Mouse (Mus musculus) G1E (cell line): Measurements from ENCODE around the gene Nfrkb. TPM values are rescaled to one million over a fixed set of nuclear protein-coding genes. Genes with fewer than 3 reads are reported as not detected.

Experiments
- ATAC-seq: 2 replicates; pipeline ENCODE4 v1.8.0; 2016; ENCODE audit warnings: mild to moderate bottlenecking; ENCODE audit not compliant: insufficient number of reproducible peaks, poor library complexity, low FRiP score, severe bottlenecking; ENCODE audit errors: extremely low read depth
- DNase-seq: peaks from one replicate; pipeline ENCODE4 v3.0.0; 2012; ENCODE audit warnings: low spot score
- H3K27me3 ChIP-seq: 2 replicates; pipeline ENCODE4 v1.6.1; 2012; ENCODE audit warnings: mild to moderate bottlenecking, low read length, inconsistent platforms; ENCODE audit not compliant: insufficient read depth
- H3K36me3 ChIP-seq: replicated peaks from 2 replicates; pipeline ENCODE3; 2012; ENCODE audit warnings: mild to moderate bottlenecking, inconsistent platforms
- H3K4me1 ChIP-seq: 2 replicates; pipeline ENCODE4 v1.6.1; 2012; ENCODE audit warnings: low read depth, low read length, inconsistent platforms, mixed read lengths; ENCODE audit not compliant: insufficient read depth
- H3K4me3 ChIP-seq: 2 replicates; pipeline ENCODE4 v1.5.1; 2012; ENCODE audit warnings: low read depth, mild to moderate bottlenecking, inconsistent platforms, low read length, moderate library complexity, mixed read lengths
- H3K9me3 ChIP-seq: replicated peaks from 2 replicates; pipeline ENCODE4 v1.6.1; 2012; ENCODE audit warnings: inconsistent platforms
- CTCF ChIP-seq: IDR thresholded peaks from 2 replicates; pipeline ENCODE4 v1.5.1; 2012; ENCODE audit warnings: low read depth, low read length, inconsistent platforms, mixed read lengths
- GATA1 ChIP-seq: IDR thresholded peaks from 2 replicates; pipeline ENCODE4 v1.6.1; 2012; ENCODE audit warnings: borderline replicate concordance, low read length, inconsistent platforms, mixed read lengths
- GATA2 ChIP-seq: IDR thresholded peaks from 2 replicates; pipeline ENCODE4 v1.6.1; 2012; ENCODE audit warnings: low read depth, low read length, inconsistent platforms, borderline replicate concordance
- POLR2AphosphoS5 ChIP-seq: IDR thresholded peaks from 2 replicates; pipeline ENCODE4 v1.6.1; 2012; ENCODE audit warnings: low read depth, low read length, inconsistent platforms; ENCODE audit not compliant: insufficient replicate concordance
- TAL1 ChIP-seq: conservative IDR thresholded peaks from 2 replicates; pipeline ENCODE4 v1.6.1; 2012; ENCODE audit warnings: low read depth, low read length, inconsistent platforms, mixed read lengths
- polyA plus RNA-seq: library from polyadenylated mRNA; stranded (reverse); fragments of >175 nt; gene quantifications from 2 replicates; pipeline ENCODE4 v1.2.3, GENCODE M21; 2012
- total RNA-seq, 2 experiments: library from RNA; stranded (forward) in 1 of 2; stranded (reverse) in 1 of 2; fragments of 200-1000 nt in 1 of 2; fragments of >200 nt in 1 of 2; fragmentation: Nextera tagmentation in 1 of 2; gene quantifications; 2 replicates each; pipeline ENCODE4 v1.2.3; 2014 to 2017

Gene Nfrkb
- total and polyA plus RNA-seq, 3 experiments, result 21.2 to 39.9 (median 23.8) TPM

DNA sequence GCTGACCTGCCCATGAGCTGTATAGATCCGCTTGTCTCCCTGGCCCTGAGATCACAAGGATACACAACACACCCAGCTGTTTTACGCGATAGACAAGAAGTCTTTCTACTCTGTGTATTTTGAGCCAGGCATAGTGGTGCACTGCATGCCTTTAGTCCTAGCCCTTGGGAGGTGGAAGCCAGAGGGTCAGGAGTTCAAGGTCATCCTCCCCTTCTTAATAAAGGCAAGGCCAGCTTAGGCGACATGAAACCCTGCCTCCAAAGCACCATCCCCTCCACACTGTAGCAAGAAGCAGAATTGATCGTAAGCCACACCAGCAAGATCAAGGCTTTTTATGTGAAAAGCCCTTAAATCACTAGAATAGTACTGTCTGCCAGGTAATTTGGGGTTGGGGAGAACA, 45.8 kb downstream of the Nfrkb start:
- DNase-seq (no peak), ATAC-seq (no peak)
- TF ChIP-seq GATA1 (no peak), POLR2AphosphoS5 (no peak), CTCF (no peak), TAL1 (no peak), GATA2 (no peak)
- no peaks in the 10 kb centered on the region for H3K36me3 ChIP-seq
- H3K4me1 ChIP-seq, result peaks cover 2% of the 10 kb centered on the region; the same call in 1 of the 2 replicates
- no peaks in the 10 kb centered on the region for H3K9me3 ChIP-seq
- H3K27me3 ChIP-seq, result peaks cover 15% of the 10 kb centered on the region; the same call in 1 of the 2 replicates
- no peak overlapping the region for H3K4me3 ChIP-seq

DNA sequence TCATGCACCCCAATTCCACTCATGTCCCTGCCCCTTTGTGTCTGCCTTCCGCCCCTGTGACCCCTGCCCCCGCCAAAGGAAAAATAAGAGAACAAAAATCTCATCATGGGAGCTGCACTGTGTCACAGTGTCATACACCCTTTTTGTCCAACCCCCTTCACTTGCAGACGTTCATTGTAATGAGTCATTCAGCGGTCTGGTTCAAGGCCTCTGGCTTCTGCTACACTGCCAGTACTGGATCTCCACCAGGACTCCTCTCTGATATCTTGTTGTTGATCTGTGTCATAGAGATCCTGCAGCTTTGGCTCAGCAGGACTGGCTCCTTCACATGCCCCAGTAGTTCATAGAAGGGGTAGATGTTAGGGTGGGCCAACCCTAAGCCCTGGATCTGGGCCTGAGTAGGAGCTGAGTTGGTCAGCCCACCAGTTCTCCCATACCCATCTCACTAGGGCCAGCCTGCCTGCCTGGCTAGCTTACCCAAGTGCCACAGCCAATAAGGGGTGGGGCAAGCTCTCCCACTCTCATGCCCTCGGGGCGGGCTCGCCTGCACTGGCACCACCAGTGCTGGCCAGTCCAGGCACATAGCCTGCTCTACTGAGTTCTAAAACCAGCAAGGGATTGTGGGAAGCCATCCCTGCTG, 46.5 kb downstream of the Nfrkb start:
- no peak for ATAC-seq
- no peak overlapping the region for H3K4me3 ChIP-seq
- peaks cover 2% of the 10 kb centered on the region; the same call in 1 of the 2 replicates for H3K4me1 ChIP-seq
- DNase-seq, result no peak
- no peaks in the 10 kb centered on the region for H3K9me3 ChIP-seq
- TF ChIP-seq GATA1 (no peak), TAL1 (no peak), POLR2AphosphoS5 (no peak), GATA2 (no peak), CTCF (no peak)
- peaks cover 15% of the 10 kb centered on the region; the same call in 1 of the 2 replicates for H3K27me3 ChIP-seq
- no peaks in the 10 kb centered on the region for H3K36me3 ChIP-seq

DNA sequence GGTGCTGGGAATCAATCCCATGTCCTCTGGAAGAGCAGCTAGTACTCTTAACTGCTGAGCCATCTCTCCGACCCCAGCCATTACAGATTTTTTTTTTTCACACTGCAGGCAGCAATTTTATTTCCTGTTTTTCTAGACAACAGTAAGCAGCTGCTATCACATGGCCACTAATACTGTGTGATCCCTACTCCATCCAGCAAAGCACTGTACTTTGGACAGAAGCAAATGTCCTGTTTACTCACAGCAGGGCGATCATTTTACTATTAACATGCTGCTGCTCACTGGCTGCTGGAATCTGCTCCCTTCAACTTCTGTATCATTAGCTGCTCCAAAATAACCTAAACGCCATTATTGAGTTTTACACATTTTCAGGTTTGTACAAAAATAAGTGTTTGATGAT, 47.4 kb downstream of the Nfrkb start:
- Histone ChIP-seq H3K4me1 (peaks cover 2% of the 10 kb centered on the region; the same call in 1 of the 2 replicates), H3K27me3 (peaks cover 15% of the 10 kb centered on the region; the same call in 1 of the 2 replicates), H3K9me3 (no peaks in the 10 kb centered on the region), H3K4me3 (no peak overlapping the region), H3K36me3 (no peaks in the 10 kb centered on the region)
- DNase-seq (no peak), ATAC-seq (no peak)
- TF ChIP-seq POLR2AphosphoS5, result no peak
- no peak for TF ChIP-seq CTCF
- no peak for TF ChIP-seq GATA1

DNA sequence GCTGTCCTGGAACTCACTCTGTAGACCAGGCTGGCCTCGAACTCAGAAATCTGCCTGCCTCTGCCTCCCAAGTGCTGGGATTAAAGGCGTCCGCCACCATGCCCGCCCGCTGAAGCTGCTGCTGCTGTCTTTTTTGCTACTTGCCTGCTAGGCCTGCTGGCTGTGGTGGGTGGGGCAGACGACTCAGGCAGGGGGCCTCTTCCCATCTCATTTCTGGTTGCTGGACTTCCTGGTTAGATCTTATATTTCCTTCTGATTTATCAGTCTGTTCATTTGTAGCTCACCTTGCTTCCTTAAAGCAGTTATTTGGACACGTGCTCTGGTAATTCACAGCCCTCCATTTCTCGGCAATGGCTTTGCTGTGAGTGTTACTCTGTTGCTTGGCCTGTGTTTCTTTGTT, 49.4 kb downstream of the Nfrkb start:
- DNase-seq (no peak), ATAC-seq (no peak)
- Histone ChIP-seq H3K4me1 (no peaks in the 10 kb centered on the region), H3K27me3 (peaks cover 13% of the 10 kb centered on the region; the same call in 1 of the 2 replicates), H3K36me3 (no peaks in the 10 kb centered on the region), H3K9me3 (no peaks in the 10 kb centered on the region), H3K4me3 (no peak overlapping the region)
- no peak for TF ChIP-seq CTCF
- TF ChIP-seq TAL1, result no peak
- no peak for TF ChIP-seq POLR2AphosphoS5
- TF ChIP-seq GATA1, result no peak
- TF ChIP-seq GATA2, result no peak

DNA sequence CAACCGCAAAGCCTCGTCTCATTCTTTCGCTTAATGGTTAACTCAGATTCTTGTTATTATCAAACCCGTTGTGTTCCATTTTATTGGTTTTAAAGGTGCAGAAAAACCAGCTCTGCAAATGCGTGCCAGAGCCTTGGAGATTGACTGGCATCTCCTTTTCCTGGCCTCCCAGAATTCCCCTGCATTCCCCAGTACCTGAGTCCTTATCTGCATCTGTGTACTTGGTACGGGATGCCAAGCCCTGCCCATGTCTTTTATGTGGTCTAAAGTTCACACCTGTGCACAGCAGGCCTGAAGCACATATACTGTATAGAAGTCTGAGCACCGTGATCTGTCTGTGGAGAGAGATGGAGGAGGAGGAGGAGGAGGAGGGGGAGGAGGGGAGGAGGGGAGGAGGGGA, 51.9 kb downstream of the Nfrkb start:
- DNase-seq (no peak), ATAC-seq (no peak)
- Histone ChIP-seq H3K36me3 (no peaks in the 10 kb centered on the region), H3K27me3 (peaks cover 15% of the 10 kb centered on the region), H3K4me3 (no peak overlapping the region), H3K9me3 (no peaks in the 10 kb centered on the region), H3K4me1 (no peaks in the 10 kb centered on the region)
- TF ChIP-seq GATA1 (no peak), GATA2 (no peak), CTCF (no peak), TAL1 (no peak), POLR2AphosphoS5 (no peak)

DNA sequence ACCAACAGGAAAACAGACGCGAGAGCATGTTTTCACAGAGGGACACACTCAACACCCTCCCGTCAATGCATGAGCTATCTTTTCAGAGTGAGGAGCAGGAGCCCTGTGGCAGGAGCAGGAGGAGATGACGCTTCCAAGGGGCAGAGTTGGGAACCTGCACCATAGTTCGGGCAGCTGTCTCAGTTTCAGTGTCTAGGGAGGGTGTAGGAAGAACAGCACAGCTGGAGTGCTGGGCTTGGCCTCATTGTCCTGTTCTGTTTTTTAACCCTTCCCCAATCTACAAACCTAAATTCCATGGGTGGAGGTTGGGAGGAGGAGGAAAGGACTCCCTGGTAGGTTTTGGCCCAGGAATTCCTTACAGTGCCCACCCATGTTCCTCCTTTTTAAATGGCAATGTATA, 52.8 kb downstream of the Nfrkb start:
- H3K36me3 ChIP-seq, result no peaks in the 10 kb centered on the region
- TF ChIP-seq TAL1 (no peak), POLR2AphosphoS5 (no peak), GATA2 (no peak), CTCF (no peak), GATA1 (no peak)
- H3K27me3 ChIP-seq, result peaks cover 14% of the 10 kb centered on the region
- no peak for DNase-seq
- ATAC-seq, result no peak
- no peak overlapping the region for H3K4me3 ChIP-seq
- no peaks in the 10 kb centered on the region for H3K9me3 ChIP-seq
- no peaks in the 10 kb centered on the region for H3K4me1 ChIP-seq
